Comparison of ENCODE assay signal across 21 mouse cellular contexts in the genomic region with DNA sequence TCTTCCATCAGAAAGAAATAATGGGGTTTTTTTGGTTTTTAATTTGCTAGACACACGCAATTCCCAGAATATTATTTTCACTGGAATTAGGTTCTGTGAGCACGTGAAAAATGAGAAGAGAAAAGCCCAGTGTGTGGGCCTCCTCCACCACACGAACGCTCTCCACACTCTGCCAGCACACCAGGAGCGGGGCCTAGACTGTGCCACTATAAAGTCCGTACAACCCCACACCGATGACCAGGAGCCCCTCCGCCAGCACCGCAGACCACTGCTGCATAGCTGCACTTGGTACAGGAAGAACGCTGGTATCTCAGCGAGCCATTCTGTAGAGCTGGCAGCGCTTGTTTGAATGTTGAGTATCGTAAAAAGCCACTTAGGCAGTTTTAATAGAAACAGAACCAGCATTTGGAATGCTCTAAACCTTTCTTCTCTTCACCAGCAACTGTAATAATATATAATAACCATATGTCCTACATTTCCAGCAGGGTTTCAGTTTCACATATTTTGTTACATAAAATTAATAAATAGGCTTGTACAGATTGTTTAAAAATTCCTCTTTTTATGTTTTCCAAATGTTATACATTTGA.
DNase-seq lines count a peak whose midpoint lies in the region; ATAC-seq and TF ChIP-seq lines count a peak whose summit lies in the region.
"Had no signal": no experiment of that assay in that cellular context is flagged by ENCODE, and none has a peak within 500 bp of the region (broad histone marks: within the 10 kb centered on the region; RNA-seq: fewer than 3 reads in every experiment).

No protein-coding gene starts in this region.

- TF ChIP-seq CTCF in layer of hippocampus, adult 2 months (conservative IDR thresholded peaks at IDR 0.05), result no peak

- DNase-seq in layer of hippocampus, adult 2 months (ENCODE audit: low spot score in 2 of 2), result no peak
- no peak for DNase-seq in layer of hippocampus, adult 9-10 months (ENCODE audit: low spot score)
- DNase-seq in embryonic facial prominence, embryonic 14.5 days (ENCODE audit: low spot score), result peak; percentile 51
- DNase-seq in spleen, postnatal 4 days (ENCODE audit: low spot score in 2 of 2), result no peak
- DNase-seq in hindbrain, embryonic 11.5 days (ENCODE audit: low spot score), result no peak
- DNase-seq: adrenal gland, adult 2 months; adrenal gland, postnatal 25 days; cerebellum, adult 18-20 months; cerebellum, adult 9-11 months; cerebellum, postnatal 36 days; gastrocnemius, postnatal 36 days; heart, adult 11 months; heart, postnatal 10 days; heart, postnatal 4 days had no signal

- no peak overlapping the region for H3K4me2 ChIP-seq in embryonic facial prominence, embryonic 14.5 days (ENCODE audit: low read depth, low read length)
- 0 out of 2 replicates have a peak overlapping the region, but pooled peaks have one; percentile 10 for H3K4me2 ChIP-seq in intestine, embryonic 16.5 days (ENCODE audit: low read depth, low read length)
- H3K4me2 ChIP-seq in stomach, embryonic 15.5 days, result no peak overlapping the region
- H3K4me2 ChIP-seq in hindbrain, embryonic 11.5 days (replicated peaks; ENCODE audit: low read depth, low read length), result no peak overlapping the region
- H3K4me2 ChIP-seq: hindbrain, embryonic 13.5 days had no signal

- no peak overlapping the region for H3K9ac ChIP-seq in embryonic facial prominence, embryonic 14.5 days (ENCODE audit: low read depth, low read length)
- H3K9ac ChIP-seq in intestine, embryonic 16.5 days (ENCODE audit: low read depth, low read length), result no peak overlapping the region
- no peak overlapping the region for H3K9ac ChIP-seq in stomach, embryonic 15.5 days
- H3K9ac ChIP-seq in hindbrain, embryonic 11.5 days (ENCODE audit: low read depth, low read length), result no peak overlapping the region
- H3K9ac ChIP-seq: hindbrain, embryonic 13.5 days had no signal

- 50% methylated on average over 13 of the region's 13 CpGs for WGBS in embryonic facial prominence, embryonic 14.5 days
- WGBS in intestine, embryonic 16.5 days, result 61% methylated on average over 13 of the region's 13 CpGs
- 67% methylated on average over 13 of the region's 13 CpGs for WGBS in stomach, embryonic 15.5 days
- WGBS in hindbrain, embryonic 11.5 days, result 88% methylated on average over 13 of the region's 13 CpGs

- no peak overlapping the region for H3K4me3 ChIP-seq in layer of hippocampus, adult 2 months
- no peak overlapping the region for H3K4me3 ChIP-seq in embryonic facial prominence, embryonic 14.5 days (ENCODE audit: low read depth, low read length)
- no peak overlapping the region for H3K4me3 ChIP-seq in intestine, embryonic 16.5 days (ENCODE audit: low read length)
- H3K4me3 ChIP-seq in stomach, embryonic 15.5 days (replicated peaks), result no peak overlapping the region
- no peak overlapping the region for H3K4me3 ChIP-seq in hindbrain, embryonic 11.5 days (ENCODE audit: low read depth, low read length)
- H3K4me3 ChIP-seq: erythroblast, embryonic 14.5 days; forebrain, embryonic 10.5 days; hindbrain, embryonic 13.5 days had no signal

- H3K4me1 ChIP-seq in embryonic facial prominence, embryonic 14.5 days (ENCODE audit: control insufficient read depth, insufficient read depth, low read length), result peaks cover 27% of the 10 kb centered on the region
- 0 out of 2 replicates have a peak, but pooled peaks cover 3% of the 10 kb centered on the region for H3K4me1 ChIP-seq in intestine, embryonic 16.5 days (ENCODE audit: control insufficient read depth, insufficient read depth, low read length)
- H3K4me1 ChIP-seq in stomach, embryonic 15.5 days, result no peaks in the 10 kb centered on the region
- peaks cover 5% of the 10 kb centered on the region; the same call in 1 of the 2 replicates for H3K4me1 ChIP-seq in hindbrain, embryonic 11.5 days (replicated peaks; ENCODE audit: control insufficient read depth, insufficient read depth, low read length)

- no peaks in the 10 kb centered on the region for H3K9me3 ChIP-seq in embryonic facial prominence, embryonic 14.5 days (ENCODE audit: control insufficient read depth, low read length)
- H3K9me3 ChIP-seq in intestine, embryonic 16.5 days (ENCODE audit: control insufficient read depth, low read length), result no peaks in the 10 kb centered on the region
- no peaks in the 10 kb centered on the region for H3K9me3 ChIP-seq in stomach, embryonic 15.5 days
- no peaks in the 10 kb centered on the region for H3K9me3 ChIP-seq in hindbrain, embryonic 11.5 days (ENCODE audit: control insufficient read depth, low read length)
- H3K9me3 ChIP-seq: hindbrain, embryonic 13.5 days had no signal

- peak overlapping the region; percentile 46; the same call in 1 of the 2 replicates for H3K27ac ChIP-seq in layer of hippocampus, adult 2 months
- H3K27ac ChIP-seq in embryonic facial prominence, embryonic 14.5 days (replicated peaks; ENCODE audit: low read depth, low read length), result peak overlapping the region; percentile 54; the same call in 1 of the 2 replicates
- H3K27ac ChIP-seq in intestine, embryonic 16.5 days (ENCODE audit: low read length), result no peak overlapping the region
- H3K27ac ChIP-seq in stomach, embryonic 15.5 days, result 0 out of 2 replicates have a peak overlapping the region, but pooled peaks have one; percentile 3
- no peak overlapping the region for H3K27ac ChIP-seq in hindbrain, embryonic 11.5 days (ENCODE audit: low read depth, low read length)
- H3K27ac ChIP-seq: forebrain, embryonic 10.5 days; hindbrain, embryonic 13.5 days; hindbrain, postnatal 0 days had no signal

- H3K27me3 ChIP-seq in embryonic facial prominence, embryonic 14.5 days (replicated peaks; ENCODE audit: control insufficient read depth, insufficient read depth, low read length), result no peaks in the 10 kb centered on the region
- no peaks in the 10 kb centered on the region for H3K27me3 ChIP-seq in intestine, embryonic 16.5 days (replicated peaks; ENCODE audit: control insufficient read depth, insufficient read depth, low read length)
- no peaks in the 10 kb centered on the region for H3K27me3 ChIP-seq in stomach, embryonic 15.5 days (replicated peaks)
- H3K27me3 ChIP-seq in hindbrain, embryonic 11.5 days (ENCODE audit: control insufficient read depth, insufficient read depth, low read length), result no peaks in the 10 kb centered on the region
- H3K27me3 ChIP-seq: hindbrain, embryonic 13.5 days had no signal

- ATAC-seq in embryonic facial prominence, embryonic 14.5 days (ENCODE audit: low read depth), result no peak
- ATAC-seq in intestine, embryonic 16.5 days, result no peak
- no peak for ATAC-seq in stomach, embryonic 15.5 days (ENCODE audit: insufficient read depth, low FRiP score, low read depth)
- no peak for ATAC-seq in hindbrain, embryonic 11.5 days (ENCODE audit: low FRiP score)
- ATAC-seq: forebrain, embryonic 14.5 days; hindbrain, postnatal 0 days had no signal

- no peaks in the 10 kb centered on the region for H3K36me3 ChIP-seq in embryonic facial prominence, embryonic 14.5 days (ENCODE audit: control insufficient read depth, insufficient read depth, low read length)
- H3K36me3 ChIP-seq in intestine, embryonic 16.5 days (ENCODE audit: control insufficient read depth, insufficient read depth, low read length), result no peaks in the 10 kb centered on the region
- H3K36me3 ChIP-seq in stomach, embryonic 15.5 days, result no peaks in the 10 kb centered on the region
- no peaks in the 10 kb centered on the region for H3K36me3 ChIP-seq in hindbrain, embryonic 11.5 days (ENCODE audit: control insufficient read depth, insufficient read depth, low read length)
- H3K36me3 ChIP-seq: hindbrain, embryonic 13.5 days had no signal

Comparison
In these comparisons a context has a peak if more than half of its experiments do, and no peak if none do; other contexts are left out.
1. H3K27ac ChIP-seq: peak in layer of hippocampus, adult 2 months (single experiment), embryonic facial prominence, embryonic 14.5 days (single experiment) and stomach, embryonic 15.5 days (single experiment); none in intestine, embryonic 16.5 days (single experiment) and hindbrain, embryonic 11.5 days (single experiment).